ENCODE assay signal across 1 mouse cellular context in genomic region chr6:128364721-128365120, GRCm38 (mm10).
TF ChIP-seq lines count a peak whose summit lies in the region.

No protein-coding gene starts in this region.

TF ChIP-seq in CH12.LX, 34 proteins besides CTCF, POLR2A, EP300 and RAD21:
- TF ChIP-seq MAFK (IDR thresholded peaks at IDR 0.05; ENCODE audit: insufficient replicate concordance, low read length), result no peak
- no peak for TF ChIP-seq HCFC1 (IDR thresholded peaks at IDR 0.05; ENCODE audit: low read depth, low read length)
- TF ChIP-seq POLR2AphosphoS2 (IDR thresholded peaks at IDR 0.05; ENCODE audit: low read depth, low read length), result no peak
- no peak for TF ChIP-seq ZNF384 (IDR thresholded peaks at IDR 0.05; ENCODE audit: low read depth, low read length)
- no peak for TF ChIP-seq MYC (IDR thresholded peaks at IDR 0.05; ENCODE audit: low read depth, low read length)
- no peak for TF ChIP-seq USF2 (conservative IDR thresholded peaks at IDR 0.05; ENCODE audit: low read depth, low read length)
- no peak for TF ChIP-seq PAX5 (IDR thresholded peaks at IDR 0.05; ENCODE audit: low read length)
- no peak for TF ChIP-seq MEF2A (IDR thresholded peaks at IDR 0.05; ENCODE audit: borderline replicate concordance, low read depth, low read length)
- no peak for TF ChIP-seq ELF1 (IDR thresholded peaks at IDR 0.05; ENCODE audit: low read depth, low read length)
- TF ChIP-seq UBTF (IDR thresholded peaks at IDR 0.05; ENCODE audit: low read depth, low read length), result no peak
- TF ChIP-seq E2F4 (IDR thresholded peaks at IDR 0.05; ENCODE audit: insufficient replicate concordance, low read depth, low read length), result no peak
- TF ChIP-seq SIN3A (IDR thresholded peaks at IDR 0.05; ENCODE audit: low read length), result no peak
- no peak for TF ChIP-seq NELFE (IDR thresholded peaks at IDR 0.05; ENCODE audit: low read depth, low read length)
- no peak for TF ChIP-seq NRF1 (IDR thresholded peaks at IDR 0.05; ENCODE audit: low read depth, low read length)
- no peak for TF ChIP-seq MAX (IDR thresholded peaks at IDR 0.05; ENCODE audit: low read length)
- TF ChIP-seq IRF4 (IDR thresholded peaks at IDR 0.05; ENCODE audit: low read depth, low read length), result no peak
- TF ChIP-seq ZMIZ1 (IDR thresholded peaks at IDR 0.05; ENCODE audit: low read depth, low read length), result no peak
- no peak for TF ChIP-seq SMC3 (IDR thresholded peaks at IDR 0.05; ENCODE audit: low read depth, low read length)
TF ChIP-seq in CH12.LX: peak in this region for 0.
